Mouse (Mus musculus): ENCODE data around the gene Ccn1. TPM values are rescaled to one million over a fixed set of nuclear protein-coding genes. Genes with fewer than 3 reads are reported as not detected.

The Ccn1 gene
- 11.3 and 13.7 TPM in 2 replicates for polyA plus RNA-seq (2015; fragmentation: Nextera tagmentation; extraction: Ambion mirVana)

DNA sequence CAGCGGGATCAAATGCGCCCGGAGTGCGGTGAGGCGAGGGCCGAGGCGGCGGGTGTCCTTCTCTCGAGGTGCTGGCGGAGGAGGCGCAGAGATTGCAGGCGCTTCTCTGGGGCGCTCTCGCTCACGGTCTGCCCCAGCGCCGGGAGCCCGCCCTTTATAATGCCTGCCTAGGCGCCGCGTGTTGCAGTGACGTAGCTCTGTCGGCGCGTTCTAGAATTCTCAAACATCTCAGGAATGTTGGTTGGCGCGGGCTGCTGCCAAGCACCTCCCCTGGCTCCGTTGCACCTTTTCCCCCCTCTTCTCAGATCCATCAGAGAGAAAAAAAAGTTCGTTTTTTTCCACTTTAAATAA is at the start of gene Ccn1:
TSS of gene Ccn1 (minus strand) at position 130 of the 351 bp plus-strand sequence.
- Histone ChIP-seq H3K4me2 (peak within 1 kb of the TSS; percentile 80), H3K9ac (peak within 1 kb of the TSS; percentile 77), H3K9me3 (no peaks in the 10 kb centered on the region), H3K27ac (replicated peaks) (peak within 1 kb of the TSS; percentile 74), H3K4me3 (peak within 1 kb of the TSS; percentile 55), H3K36me3 (no peaks in the 10 kb centered on the region), H3K4me1 (replicated peaks) (peaks cover 82% of the 10 kb centered on the region), H3K27me3 (peaks cover 54% of the 10 kb centered on the region)
- ATAC-seq (ENCODE audit: low read depth) = peak; percentile 73
- under 1% methylated on average over 29 of the region's 29 CpGs for WGBS

DNA sequence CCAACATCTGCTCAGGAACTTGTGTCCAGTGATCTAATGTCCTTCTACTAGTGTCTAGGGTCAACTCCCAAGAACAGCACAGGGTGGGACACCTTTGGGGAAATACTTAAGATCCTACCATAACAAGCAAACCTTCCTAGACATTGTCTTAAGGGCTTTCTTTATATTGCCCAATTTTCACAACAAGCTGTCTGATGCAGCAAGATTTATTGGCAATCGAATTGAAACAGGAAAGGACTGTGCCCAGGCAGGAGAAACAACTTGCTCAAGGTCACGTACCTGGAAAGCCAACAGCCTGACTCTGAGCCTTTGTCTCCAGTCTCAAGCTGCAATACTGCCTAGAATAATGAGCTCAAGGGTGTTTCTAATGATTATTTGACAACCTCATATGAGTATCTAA is 43.6 kb upstream of the Ccn1 start:
- no peaks in the 10 kb centered on the region for H3K4me1 ChIP-seq (replicated peaks)
- WGBS = 89% methylated on average over 2 of the region's 2 CpGs
- H3K36me3 ChIP-seq = no peaks in the 10 kb centered on the region
- no peak overlapping the region for H3K27ac ChIP-seq (replicated peaks)
- H3K4me2 ChIP-seq = no peak overlapping the region
- no peak overlapping the region for H3K9ac ChIP-seq
- H3K4me3 ChIP-seq = no peak overlapping the region
- ATAC-seq (ENCODE audit: low read depth) = no peak
- H3K9me3 ChIP-seq = no peaks in the 10 kb centered on the region
- H3K27me3 ChIP-seq = no peaks in the 10 kb centered on the region

DNA sequence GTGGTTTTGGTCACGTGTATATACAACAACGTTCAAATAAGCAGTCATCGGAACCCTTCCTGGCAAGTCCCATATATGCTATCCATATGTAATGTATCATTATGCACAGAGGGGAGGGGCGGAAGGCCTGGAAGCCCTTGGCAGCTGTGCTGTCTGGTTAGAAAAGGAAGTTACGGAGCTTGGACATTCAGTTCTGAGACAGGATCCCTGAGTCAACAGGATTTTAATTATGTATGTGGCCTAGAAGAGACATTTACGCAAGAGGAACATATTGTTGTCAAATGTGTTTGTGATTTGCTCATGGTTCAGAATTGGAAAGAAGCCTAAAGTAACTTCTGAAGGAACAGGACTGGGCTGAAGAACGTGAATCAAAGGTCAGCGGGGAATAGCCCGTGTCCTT is 42.3 kb upstream of the Ccn1 start:
- no peak overlapping the region for H3K27ac ChIP-seq (replicated peaks)
- no peak overlapping the region for H3K4me3 ChIP-seq
- WGBS = 84% methylated on average over 9 of the region's 9 CpGs

DNA sequence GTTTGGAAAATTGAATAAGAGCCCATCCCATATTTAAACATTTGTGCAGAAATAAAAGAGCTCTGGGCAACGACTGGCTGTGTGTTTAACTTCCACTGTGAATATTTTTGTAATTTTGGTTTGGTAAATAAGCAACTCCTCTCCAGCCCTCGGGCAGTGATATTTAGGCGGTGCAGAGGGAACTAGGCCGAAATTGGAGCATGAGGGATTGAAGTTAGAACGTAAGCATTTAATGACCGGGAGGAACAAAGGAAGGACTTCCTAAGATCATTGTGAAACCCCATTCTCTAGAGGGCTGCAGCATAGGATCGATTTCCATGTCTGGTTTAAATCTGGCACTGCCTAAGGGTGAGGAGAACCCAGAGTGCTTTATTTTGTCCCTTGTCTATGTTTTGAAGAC is 41.6 kb upstream of the Ccn1 start:
- H3K27me3 ChIP-seq = no peaks in the 10 kb centered on the region
- no peak overlapping the region for H3K4me2 ChIP-seq
- H3K4me1 ChIP-seq (replicated peaks) = no peaks in the 10 kb centered on the region
- no peak overlapping the region for H3K4me3 ChIP-seq
- no peaks in the 10 kb centered on the region for H3K9me3 ChIP-seq
- H3K36me3 ChIP-seq = no peaks in the 10 kb centered on the region
- 67% methylated on average over 7 of the region's 7 CpGs for WGBS
- H3K27ac ChIP-seq (replicated peaks) = no peak overlapping the region
- no peak overlapping the region for H3K9ac ChIP-seq
- no peak for ATAC-seq (ENCODE audit: low read depth)

More for the DNA sequence above, 42.3 kb upstream of the Ccn1 start:
- Histone ChIP-seq H3K36me3 (no peaks in the 10 kb centered on the region), H3K9ac (no peak overlapping the region), H3K4me2 (no peak overlapping the region), H3K9me3 (no peaks in the 10 kb centered on the region), H3K27me3 (no peaks in the 10 kb centered on the region), H3K4me1 (replicated peaks) (no peaks in the 10 kb centered on the region)
- ATAC-seq (ENCODE audit: low read depth) = no peak

DNA sequence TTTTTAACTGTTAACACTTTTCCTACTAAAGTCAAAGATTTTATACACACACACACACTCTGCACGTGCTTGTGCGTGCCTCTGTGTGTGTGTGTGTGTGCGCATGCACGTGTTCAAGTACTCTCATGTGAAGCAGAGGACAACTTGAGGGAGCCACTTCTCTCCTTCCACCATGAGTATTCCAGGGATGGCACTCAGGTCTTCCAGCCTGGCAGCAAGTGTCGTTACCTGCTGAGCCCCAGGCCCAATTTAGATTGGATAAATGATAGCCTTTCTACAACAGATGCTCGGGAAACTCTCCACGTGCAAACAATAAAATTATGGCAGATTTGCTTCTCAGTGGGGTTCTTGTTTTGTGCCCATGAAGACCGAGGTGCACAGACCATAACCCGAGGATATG is 39.5 kb upstream of the Ccn1 start:
- Histone ChIP-seq H3K4me2 (no peak overlapping the region), H3K9me3 (no peaks in the 10 kb centered on the region), H3K9ac (no peak overlapping the region), H3K4me1 (replicated peaks) (no peaks in the 10 kb centered on the region), H3K27ac (replicated peaks) (no peak overlapping the region), H3K4me3 (no peak overlapping the region), H3K36me3 (no peaks in the 10 kb centered on the region), H3K27me3 (no peaks in the 10 kb centered on the region)
- ATAC-seq (ENCODE audit: low read depth) = no peak
- WGBS = 79% methylated on average over 9 of the region's 9 CpGs

DNA sequence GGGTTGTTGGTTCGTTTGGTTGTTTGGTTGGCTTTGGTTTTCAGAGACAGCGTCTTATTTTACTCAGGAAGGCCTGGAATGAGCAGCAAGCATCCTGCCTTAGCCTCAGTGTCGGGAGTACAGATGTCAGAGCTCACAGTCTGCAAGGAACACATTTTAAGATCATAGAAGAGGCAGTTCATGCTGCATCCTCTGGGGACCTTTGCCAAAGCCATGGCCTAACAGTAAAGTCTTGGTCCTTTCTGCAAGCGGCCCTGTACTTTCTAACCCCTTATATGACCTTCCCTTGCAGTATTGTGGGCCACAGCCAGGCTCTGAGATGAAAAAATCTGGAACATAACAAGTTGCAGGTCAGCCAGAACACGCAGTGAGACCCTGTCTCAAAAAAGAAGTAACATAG is 38.1 kb upstream of the Ccn1 start:
- H3K9ac ChIP-seq = no peak overlapping the region
- 74% methylated on average over 5 of the region's 5 CpGs for WGBS
- no peaks in the 10 kb centered on the region for H3K4me1 ChIP-seq (replicated peaks)
- no peak overlapping the region for H3K4me3 ChIP-seq
- H3K36me3 ChIP-seq = no peaks in the 10 kb centered on the region
- no peak overlapping the region for H3K4me2 ChIP-seq
- no peaks in the 10 kb centered on the region for H3K27me3 ChIP-seq
- H3K27ac ChIP-seq (replicated peaks) = no peak overlapping the region
- H3K9me3 ChIP-seq = no peaks in the 10 kb centered on the region
- ATAC-seq (ENCODE audit: low read depth) = no peak

DNA sequence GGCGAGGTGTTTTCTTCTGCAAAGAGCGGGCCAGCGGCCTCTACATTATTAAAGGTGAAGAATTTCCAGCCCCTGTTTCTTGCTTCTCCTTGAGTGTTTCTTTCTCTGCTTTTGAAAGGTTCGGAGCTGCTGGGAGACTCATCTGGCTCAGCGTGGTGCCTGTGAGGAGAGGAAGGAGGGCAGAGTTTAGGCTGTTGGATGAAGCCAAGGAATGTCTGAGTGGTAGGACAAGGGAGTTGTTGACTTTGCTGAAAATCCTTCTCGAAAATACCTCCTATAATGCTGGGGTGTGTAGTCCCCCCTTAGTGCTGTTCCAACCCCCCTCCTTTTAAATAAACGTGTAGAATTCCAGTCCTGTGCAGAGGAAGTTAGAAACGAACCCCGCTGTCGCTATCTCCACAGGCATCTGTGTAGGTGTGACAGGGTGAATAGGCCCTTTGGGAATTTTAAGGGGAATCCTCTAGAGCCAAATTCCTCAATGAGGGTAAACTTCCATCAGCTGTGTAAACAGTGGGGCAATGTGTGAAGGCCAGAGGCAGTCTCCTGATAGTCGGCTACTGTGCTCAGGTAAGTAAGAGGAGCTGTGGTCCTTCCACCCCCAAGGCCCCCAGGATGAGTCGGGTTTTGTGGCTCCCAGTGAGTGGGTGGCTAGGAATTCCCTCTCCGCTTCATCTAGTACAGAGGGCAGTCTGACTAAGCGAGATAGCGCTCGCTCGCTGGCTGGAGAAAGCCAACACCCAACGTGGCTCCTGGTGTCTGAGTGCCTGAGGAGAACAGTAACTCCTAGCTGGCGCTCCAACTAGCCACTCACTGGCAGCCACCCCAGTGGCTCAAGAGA is 35.0 kb upstream of the Ccn1 start:
- peaks cover 8% of the 10 kb centered on the region; the same call in 1 of the 2 replicates for H3K4me1 ChIP-seq (replicated peaks)
- H3K27ac ChIP-seq (replicated peaks) = no peak overlapping the region
- ATAC-seq (ENCODE audit: low read depth) = no peak
- H3K9me3 ChIP-seq = no peaks in the 10 kb centered on the region
- WGBS = 47% methylated on average over 19 of the region's 19 CpGs
- no peak overlapping the region for H3K4me2 ChIP-seq
- no peaks in the 10 kb centered on the region for H3K27me3 ChIP-seq
- H3K36me3 ChIP-seq = no peaks in the 10 kb centered on the region
- H3K4me3 ChIP-seq = no peak overlapping the region
- no peak overlapping the region for H3K9ac ChIP-seq

DNA sequence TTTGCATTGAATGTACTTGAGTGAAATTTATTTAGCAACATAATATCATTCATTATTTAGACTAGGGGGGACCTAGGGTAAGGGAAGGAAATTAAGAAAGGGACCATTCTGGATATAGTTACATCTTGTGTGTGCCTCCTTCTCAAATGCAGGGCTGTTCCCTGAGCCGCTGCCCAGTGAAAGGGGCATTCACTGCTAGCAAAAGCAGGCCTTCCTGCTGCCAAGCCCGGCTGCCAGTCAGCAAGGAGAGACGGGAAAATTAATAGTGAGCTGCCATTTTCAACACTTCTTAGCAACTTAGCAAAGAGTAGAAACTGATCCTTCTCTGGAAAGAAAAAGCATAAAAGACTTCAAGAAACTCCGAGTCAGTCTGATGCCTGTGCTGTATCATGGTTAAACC is 34.4 kb upstream of the Ccn1 start:
- Histone ChIP-seq H3K9ac (no peak overlapping the region), H3K4me3 (no peak overlapping the region), H3K27ac (replicated peaks) (no peak overlapping the region), H3K36me3 (no peaks in the 10 kb centered on the region), H3K4me2 (no peak overlapping the region), H3K4me1 (replicated peaks) (peaks cover 8% of the 10 kb centered on the region; the same call in 1 of the 2 replicates), H3K27me3 (no peaks in the 10 kb centered on the region), H3K9me3 (no peaks in the 10 kb centered on the region)
- WGBS = 60% methylated on average over 4 of the region's 4 CpGs
- ATAC-seq (ENCODE audit: low read depth) = no peak

DNA sequence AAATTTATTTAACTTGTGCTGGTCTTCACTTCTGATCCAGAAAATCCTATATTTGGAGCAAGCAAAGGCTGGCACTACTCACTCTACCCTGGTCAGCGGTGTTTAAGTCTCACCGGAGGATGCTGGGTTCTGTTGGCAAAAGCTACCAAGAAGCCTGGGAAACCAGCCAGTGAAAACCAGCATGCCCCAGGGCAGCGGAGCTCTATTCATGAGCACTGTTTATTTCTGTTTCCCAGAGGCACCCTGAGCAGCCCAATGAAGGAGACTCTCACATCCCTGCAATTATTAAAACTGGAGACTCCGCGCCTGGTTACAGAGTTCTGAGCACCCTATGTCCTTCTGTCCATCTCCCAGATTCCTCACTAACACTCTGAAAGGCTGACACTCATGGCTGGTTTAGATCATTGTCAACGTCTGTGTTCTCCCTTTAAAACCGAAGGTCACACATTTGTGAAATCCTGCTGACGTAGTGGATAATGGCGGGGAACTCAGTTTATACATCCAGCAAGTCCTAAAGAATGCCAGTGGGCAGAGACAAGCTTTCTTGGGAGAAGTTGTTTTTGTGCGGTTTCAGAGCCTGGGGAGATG is 31.7 kb upstream of the Ccn1 start:
- 58% methylated on average over 10 of the region's 10 CpGs for WGBS
- Histone ChIP-seq H3K9me3 (no peaks in the 10 kb centered on the region), H3K27me3 (no peaks in the 10 kb centered on the region), H3K4me3 (no peak overlapping the region), H3K9ac (no peak overlapping the region), H3K4me2 (peak overlapping the region; percentile 21; the same call in 1 of the 2 replicates), H3K36me3 (no peaks in the 10 kb centered on the region), H3K27ac (replicated peaks) (peak overlapping the region; percentile 75), H3K4me1 (replicated peaks) (peaks cover 8% of the 10 kb centered on the region; the same call in 1 of the 2 replicates)
- peak; percentile 69 for ATAC-seq (ENCODE audit: low read depth)

DNA sequence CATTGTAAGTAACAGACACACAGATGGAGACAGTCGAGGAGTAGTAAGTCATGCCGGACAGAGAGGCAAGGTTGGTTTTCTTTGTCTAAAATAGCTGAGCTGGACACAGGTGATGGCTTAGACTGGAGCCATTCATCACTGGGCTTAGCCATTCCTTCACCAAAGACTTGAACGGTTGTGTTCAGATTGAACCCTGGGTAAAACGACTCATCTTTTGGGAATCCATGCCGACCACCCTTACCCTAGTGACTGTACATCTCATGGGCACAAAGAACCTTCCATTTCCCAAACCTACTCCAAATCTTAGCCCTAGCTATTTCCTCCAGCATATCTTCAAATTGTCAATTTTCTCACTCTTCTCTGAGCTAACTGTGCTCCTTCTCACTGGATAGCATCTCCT is 30.9 kb upstream of the Ccn1 start:
- Histone ChIP-seq H3K4me2 (no peak overlapping the region), H3K4me1 (replicated peaks) (peaks cover 8% of the 10 kb centered on the region; the same call in 1 of the 2 replicates), H3K36me3 (no peaks in the 10 kb centered on the region), H3K27me3 (no peaks in the 10 kb centered on the region), H3K9me3 (no peaks in the 10 kb centered on the region), H3K4me3 (no peak overlapping the region), H3K27ac (replicated peaks) (no peak overlapping the region), H3K9ac (no peak overlapping the region)
- WGBS = 94% methylated on average over 5 of the region's 5 CpGs
- ATAC-seq (ENCODE audit: low read depth) = no peak

DNA sequence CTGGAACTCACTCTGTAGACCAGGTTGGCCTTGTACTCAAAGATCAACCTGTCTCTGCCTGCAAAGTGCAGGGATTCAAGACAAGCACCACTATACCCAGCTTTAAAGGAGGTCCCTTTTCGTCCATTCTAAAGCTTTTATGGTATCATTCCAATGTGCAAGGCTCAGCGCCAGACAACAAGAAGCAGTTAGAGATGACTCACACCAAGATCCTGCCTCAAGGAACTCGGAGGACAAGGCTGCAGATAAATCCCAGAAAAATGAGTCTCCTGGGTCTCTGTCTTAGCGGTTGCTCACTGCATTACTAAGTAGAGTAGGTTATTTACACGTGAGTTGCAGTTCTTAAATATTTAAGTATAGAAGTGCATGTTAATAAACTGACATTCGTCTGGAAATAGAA is 26.4 kb upstream of the Ccn1 start:
- no peak for ATAC-seq (ENCODE audit: low read depth)
- Histone ChIP-seq H3K4me1 (replicated peaks) (peaks cover 3% of the 10 kb centered on the region; the same call in 1 of the 2 replicates), H3K4me2 (no peak overlapping the region), H3K27ac (replicated peaks) (no peak overlapping the region), H3K4me3 (no peak overlapping the region), H3K27me3 (no peaks in the 10 kb centered on the region), H3K9me3 (no peaks in the 10 kb centered on the region), H3K9ac (no peak overlapping the region), H3K36me3 (no peaks in the 10 kb centered on the region)
- WGBS = 60% methylated on average over 6 of the region's 6 CpGs

DNA sequence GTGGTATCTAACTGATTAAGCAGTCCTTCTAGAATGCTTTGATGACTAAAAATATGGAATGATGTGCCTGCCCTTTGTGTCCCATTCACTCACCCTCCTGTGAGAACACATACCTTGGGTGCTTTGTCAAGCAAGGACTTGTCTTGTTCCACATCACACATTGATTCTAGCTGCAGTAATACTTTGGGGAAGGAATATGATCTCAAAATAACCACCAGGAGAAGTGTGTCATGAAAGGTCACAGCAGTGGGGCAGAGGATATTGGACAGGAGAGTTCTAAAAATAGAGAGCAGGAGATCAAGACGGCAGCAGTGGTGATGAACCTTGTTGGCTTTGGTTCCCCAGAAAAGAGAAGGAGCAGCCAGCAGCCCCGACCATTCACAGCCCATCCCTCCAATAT is 25.0 kb upstream of the Ccn1 start:
- H3K27me3 ChIP-seq = no peaks in the 10 kb centered on the region
- 74% methylated on average over 2 of the region's 2 CpGs for WGBS

More for the DNA sequence above, 25.0 kb upstream of the Ccn1 start:
- Histone ChIP-seq H3K4me3 (no peak overlapping the region), H3K9ac (no peak overlapping the region), H3K4me2 (no peak overlapping the region), H3K27ac (replicated peaks) (no peak overlapping the region), H3K9me3 (no peaks in the 10 kb centered on the region), H3K36me3 (no peaks in the 10 kb centered on the region), H3K4me1 (replicated peaks) (no peaks in the 10 kb centered on the region)
- ATAC-seq (ENCODE audit: low read depth) = no peak
